Mouse (Mus musculus) CH12.LX (cell line): ENCODE measurements around the gene Rbks. TPM values are rescaled to one million over a fixed set of nuclear protein-coding genes. Genes with fewer than 3 reads are reported as not detected.

ENCODE experiments used
- DNase-seq: peaks from one replicate; pipeline ENCODE4 v3.0.0-alpha.2; 2013; ENCODE audit errors: extremely low read depth
- H3K27ac ChIP-seq: 2 replicates; pipeline ENCODE4 v1.5.1; 2012; ENCODE audit warnings: low read depth, mild to moderate bottlenecking, control low read depth, moderate library complexity; ENCODE audit not compliant: insufficient read depth
- H3K27me3 ChIP-seq: replicated peaks from 2 replicates; pipeline ENCODE3; 2012; ENCODE audit warnings: inconsistent platforms
- H3K36me3 ChIP-seq, 2 experiments: replicated peaks in 1 of 2; 2 replicates each; pipeline versions ENCODE3 to v1.6.1; 2012; ENCODE audit warnings: inconsistent platforms in 1 of 2, low read length in 1 of 2, mild to moderate bottlenecking in 1 of 2, mixed read lengths in 1 of 2, moderate library complexity in 1 of 2; ENCODE audit not compliant: control insufficient read depth in 1 of 2, insufficient read depth in 1 of 2
- H3K4me1 ChIP-seq, 2 experiments: 2 replicates each; pipeline ENCODE4 v1.6.1; 2012; ENCODE audit warnings: inconsistent platforms in 1 of 2, moderate library complexity in 1 of 2; ENCODE audit not compliant: insufficient read depth in 2 of 2, control insufficient read depth in 1 of 2
- H3K4me2 ChIP-seq: 2 replicates; pipeline ENCODE4 v1.6.1; 2012; ENCODE audit warnings: low read depth, mild to moderate bottlenecking, control low read depth; ENCODE audit not compliant: poor library complexity, insufficient read depth, severe bottlenecking
- H3K4me3 ChIP-seq, 3 experiments: fragments of 150-350 bp in 1 of 3; sonication (generic) in 1 of 3; replicated peaks in 1 of 3; 2 replicates each; pipeline versions ENCODE3 to v1.5.1; 2011 to 2012; ENCODE audit warnings: low read depth in 2 of 3, low read length in 2 of 3, mild to moderate bottlenecking in 2 of 3, moderate library complexity in 2 of 3, control low read depth in 1 of 3, improper control_type of control experiment in 1 of 3, inconsistent platforms in 1 of 3, mixed read lengths in 1 of 3; ENCODE audit not compliant: poor library complexity in 1 of 3
- H3K79me2 ChIP-seq: replicated peaks from 2 replicates; pipeline ENCODE4 v1.6.1; 2012; ENCODE audit warnings: mild to moderate bottlenecking, moderate library complexity; ENCODE audit not compliant: control insufficient read depth, poor library complexity, insufficient read depth, severe bottlenecking; ENCODE audit errors: extremely low read depth
- H3K9ac ChIP-seq: 2 replicates; pipeline ENCODE4 v1.6.1; 2012; ENCODE audit warnings: low read depth, mild to moderate bottlenecking, control low read depth, moderate library complexity; ENCODE audit not compliant: insufficient read depth
- H3K9me3 ChIP-seq: replicated peaks from 2 replicates; pipeline ENCODE3; 2012; ENCODE audit warnings: low read length, inconsistent platforms, mixed read lengths
- CTCF ChIP-seq, 2 experiments: IDR thresholded peaks in 1 of 2; conservative IDR thresholded peaks in 1 of 2; 2 replicates each; pipeline ENCODE4 v1.5.1; 2011 to 2012; ENCODE audit warnings: low read depth in 2 of 2, low read length in 2 of 2, improper control_type of control experiment in 1 of 2, inconsistent platforms in 1 of 2, mild to moderate bottlenecking in 1 of 2, moderate library complexity in 1 of 2
- E2F4 ChIP-seq: IDR thresholded peaks from 2 replicates; pipeline ENCODE4 v1.6.1; 2011; ENCODE audit warnings: low read depth, low read length, improper control_type of control experiment; ENCODE audit not compliant: insufficient replicate concordance
- ELF1 ChIP-seq: IDR thresholded peaks from 2 replicates; pipeline ENCODE4 v1.6.1; 2014; ENCODE audit warnings: low read depth, mild to moderate bottlenecking, inconsistent platforms, low read length, improper control_type of control experiment
- EP300 ChIP-seq: IDR thresholded peaks from 2 replicates; pipeline ENCODE4 v1.6.1; 2011; ENCODE audit warnings: low read length, improper control_type of control experiment
- ETS1 ChIP-seq: conservative IDR thresholded peaks from 2 replicates; pipeline ENCODE4 v1.6.1; 2012; ENCODE audit warnings: low read depth, mild to moderate bottlenecking, inconsistent platforms, low read length, improper control_type of control experiment, moderate library complexity
- HCFC1 ChIP-seq: IDR thresholded peaks from 2 replicates; pipeline ENCODE4 v1.6.1; 2012; ENCODE audit warnings: low read depth, mild to moderate bottlenecking, inconsistent platforms, low read length, improper control_type of control experiment
- JUND ChIP-seq: conservative IDR thresholded peaks from 2 replicates; pipeline ENCODE4 v1.6.1; 2011; ENCODE audit warnings: low read depth, low read length, improper control_type of control experiment
- MAFK ChIP-seq: IDR thresholded peaks from 2 replicates; pipeline ENCODE4 v1.6.1; 2011; ENCODE audit warnings: low read length, improper control_type of control experiment; ENCODE audit not compliant: insufficient replicate concordance
- MAX ChIP-seq: IDR thresholded peaks from 2 replicates; pipeline ENCODE4 v1.6.1; 2011; ENCODE audit warnings: low read length, improper control_type of control experiment
- MXI1 ChIP-seq: IDR thresholded peaks from 2 replicates; pipeline ENCODE4 v1.6.1; 2011; ENCODE audit warnings: mild to moderate bottlenecking, low read depth, low read length, improper control_type of control experiment
- NELFE ChIP-seq: IDR thresholded peaks from 2 replicates; pipeline ENCODE4 v1.6.1; 2011; ENCODE audit warnings: low read depth, low read length, improper control_type of control experiment
- PAX5 ChIP-seq: IDR thresholded peaks from 2 replicates; pipeline ENCODE4 v1.6.1; 2012; ENCODE audit warnings: low read length, inconsistent platforms, mixed read lengths
- RAD21 ChIP-seq: IDR thresholded peaks from 2 replicates; pipeline ENCODE4 v1.6.1; 2011; ENCODE audit warnings: low read depth, mild to moderate bottlenecking, low read length, improper control_type of control experiment, moderate library complexity
- RCOR1 ChIP-seq: conservative IDR thresholded peaks from 2 replicates; pipeline ENCODE4 v1.6.1; 2012; ENCODE audit warnings: low read depth, mild to moderate bottlenecking, inconsistent platforms, low read length, improper control_type of control experiment
- SMC3 ChIP-seq: IDR thresholded peaks from 2 replicates; pipeline ENCODE4 v1.6.1; 2011; ENCODE audit warnings: low read depth, low read length, improper control_type of control experiment
- TBP ChIP-seq: conservative IDR thresholded peaks from 2 replicates; pipeline ENCODE4 v1.6.1; 2011; ENCODE audit warnings: low read depth, low read length, improper control_type of control experiment
- TCF12 ChIP-seq: IDR thresholded peaks from 2 replicates; pipeline ENCODE4 v1.6.1; 2014; ENCODE audit warnings: low read depth, mild to moderate bottlenecking, inconsistent platforms, low read length, improper control_type of control experiment
- USF1 ChIP-seq: IDR thresholded peaks from 2 replicates; pipeline ENCODE4 v1.6.1; 2014; ENCODE audit warnings: low read depth, mild to moderate bottlenecking, inconsistent platforms, low read length, improper control_type of control experiment
- USF2 ChIP-seq: conservative IDR thresholded peaks from 2 replicates; pipeline ENCODE4 v1.6.1; 2011; ENCODE audit warnings: low read depth, low read length, improper control_type of control experiment
- ZC3H11A ChIP-seq: IDR thresholded peaks from 2 replicates; pipeline ENCODE4 v1.6.1; 2012; ENCODE audit warnings: low read depth, mild to moderate bottlenecking, inconsistent platforms, low read length, improper control_type of control experiment
- ZKSCAN1 ChIP-seq: IDR thresholded peaks from 2 replicates; pipeline ENCODE4 v1.6.1; 2012; ENCODE audit warnings: low read depth, inconsistent platforms, low read length, improper control_type of control experiment, borderline replicate concordance
- ZNF384 ChIP-seq: IDR thresholded peaks from 2 replicates; pipeline ENCODE4 v1.6.1; 2012; ENCODE audit warnings: low read depth, low read length, improper control_type of control experiment, inconsistent platforms
- dilution Hi-C: fragments of 300-500 bp; cut with MboI; formaldehyde crosslinking; loops from 2 replicates; pipeline ENCODE4 v1.14.3; 2020; ENCODE audit warnings: low sequenced_read_pairs; ENCODE audit not compliant: extremely low pct_unique_long_range_greater_than_20kb, extremely low pct_ligation_motif_present
- in situ Hi-C: fragments of 300-500 bp; cut with MboI; formaldehyde crosslinking; loops from 3 replicates; pipeline ENCODE4 v1.14.3; 2019; ENCODE audit warnings: low sequenced_read_pairs, low pct_ligation_motif_present, low pct_unique_long_range_greater_than_20kb, mixed read lengths
- polyA plus RNA-seq: library from polyadenylated mRNA; unstranded; fragments of >175 nt; gene quantifications from 2 replicates; pipeline ENCODE4 v1.2.1, GENCODE M21; 2012; ENCODE audit warnings: low read depth; ENCODE audit not compliant: insufficient read length
- total RNA-seq, 2 experiments: library from RNA; depleted of rRNA; stranded (reverse); fragments of 300-350 nt in 1 of 2; fragments of >200 nt in 1 of 2; gene quantifications; 2 replicates each; pipeline ENCODE4 v1.2.3; 2012 to 2014

Rbks gene
- total and polyA plus RNA-seq, 3 experiments, result 3.6 to 9.2 (median 6.8) TPM

GRCm38 (mm10) chr5:31640542-31640941 is 56.9 kb downstream of the Rbks start:
- H3K4me2 ChIP-seq, result no peak overlapping the region
- no peaks in the 10 kb centered on the region for H3K27me3 ChIP-seq
- dilution Hi-C loops, result no loop called here
- peaks cover 10 to 38% of the 10 kb centered on the region in 2 experiments for H3K4me1 ChIP-seq
- DNase-seq, result no peak
- H3K36me3 ChIP-seq, result peaks cover 0 to 29% of the 10 kb centered on the region in 2 experiments
- no peak overlapping the region for H3K4me3 ChIP-seq
- no peaks in the 10 kb centered on the region for H3K9me3 ChIP-seq
- in situ Hi-C loops, result no loop called here
- no peak for TF ChIP-seq JUND
- TF ChIP-seq RCOR1, result no peak
- no peak for TF ChIP-seq ZKSCAN1
- TF ChIP-seq ZNF384, result no peak
- TF ChIP-seq MXI1, result no peak
- no peak for TF ChIP-seq RAD21
- no peak for TF ChIP-seq HCFC1
- TF ChIP-seq TBP, result no peak
- TF ChIP-seq MAX, result no peak
- no peak for TF ChIP-seq CTCF (conservative IDR thresholded peaks at IDR 0.05 in 1 of 2, IDR thresholded peaks at IDR 0.05 in 1 of 2; ENCODE audit: low read depth in 2 of 2, low read length in 2 of 2)
- TF ChIP-seq USF2, result no peak
- TF ChIP-seq SMC3, result no peak
- no peak for TF ChIP-seq ETS1
- no peak for TF ChIP-seq E2F4
- TF ChIP-seq TCF12, result no peak
- no peak for TF ChIP-seq PAX5
- TF ChIP-seq ZC3H11A, result no peak
- TF ChIP-seq NELFE, result no peak
- no peak for TF ChIP-seq MAFK
- no peak overlapping the region for H3K27ac ChIP-seq
- no peaks in the 10 kb centered on the region for H3K79me2 ChIP-seq
- H3K9ac ChIP-seq, result no peak overlapping the region

- TF ChIP-seq TCF12 (no peak), ZNF384 (no peak), ELF1 (no peak), EP300 (no peak), JUND (no peak), USF1 (no peak), RAD21 (no peak)
- Histone ChIP-seq H3K79me2 (no peaks in the 10 kb centered on the region), H3K4me2 (no peak overlapping the region), H3K27me3 (no peaks in the 10 kb centered on the region), H3K9ac (no peak overlapping the region), H3K4me1 (peaks cover 0 to 13% of the 10 kb centered on the region in 2 experiments; a peak in 2 of 4 replicates), H3K9me3 (peaks cover 3% of the 10 kb centered on the region), H3K36me3 (peaks cover 0 to 29% of the 10 kb centered on the region in 2 experiments), H3K27ac (no peak overlapping the region), H3K4me3 (no peak overlapping the region)
- no peak for DNase-seq
- dilution Hi-C loops (no loop called here), in situ Hi-C loops (no loop called here)
These were observed 60.7 kb downstream of the Rbks start for GRCm38 (mm10) chr5:31636636-31637253.
